Mouse (Mus musculus): ENCODE measurements around the gene Heatr5b. TPM values are rescaled to one million over a fixed set of nuclear protein-coding genes. Genes with fewer than 3 reads are reported as not detected.

Heatr5b gene
- total RNA-seq, 2 experiments from 2014 or later: 52.4 to 52.9 TPM

GRCm38 (mm10) chr17:78772317-78772716, 62.8 kb downstream of the Heatr5b start:
- intact Hi-C loops (cut with DNase I): no loop called here
- DNase-seq (ENCODE audit: low spot score in 2 of 2): no peak

- DNase-seq (ENCODE audit: low spot score in 2 of 2): no peak
- intact Hi-C loops (cut with DNase I): no loop called here
Measured at GRCm38 (mm10) chr17:78770932-78771331, 64.2 kb downstream of the Heatr5b start.

DNA sequence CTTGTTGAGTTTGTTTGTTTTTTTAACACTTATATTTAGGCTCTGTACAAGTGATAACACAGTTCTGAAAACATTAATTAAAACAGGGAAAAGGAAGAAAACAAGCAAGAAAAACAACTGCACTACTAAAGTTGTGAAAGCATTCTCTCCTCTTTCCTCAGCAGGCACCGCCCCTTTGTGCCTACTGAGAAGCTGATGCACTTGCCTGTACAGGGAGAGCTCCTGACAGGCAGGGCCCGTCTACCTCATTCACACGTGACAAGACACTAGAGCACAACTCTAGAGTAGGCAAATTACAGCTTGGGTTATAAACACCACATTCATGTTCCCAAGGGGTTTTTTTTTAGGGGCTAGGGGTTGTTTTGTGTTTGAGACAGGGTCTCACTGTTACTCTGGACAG, 65.8 kb downstream of the Heatr5b start:
- intact Hi-C loops (cut with DNase I): no loop called here

DNA sequence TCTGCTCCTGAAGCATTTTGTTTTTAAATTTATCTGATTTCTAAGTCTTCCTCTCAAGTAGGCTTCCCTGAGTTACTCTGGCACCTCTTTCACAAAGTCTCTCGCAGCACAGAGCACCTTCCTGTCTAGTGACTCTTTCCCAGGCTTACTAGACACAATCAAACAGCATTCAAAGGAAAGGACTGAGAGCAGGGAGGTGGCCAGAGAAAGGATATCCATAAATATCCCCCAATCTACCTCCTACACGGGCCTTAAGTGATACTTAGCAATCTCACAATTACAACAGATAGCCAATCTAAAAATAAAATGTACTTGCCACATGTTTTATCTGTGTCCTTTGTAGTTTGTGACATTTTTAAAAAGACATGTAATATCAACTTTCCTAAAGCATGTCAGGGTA, 66.2 kb downstream of the Heatr5b start:
- intact Hi-C loops (cut with DNase I): no loop called here
- no peak for DNase-seq (ENCODE audit: low spot score in 2 of 2)

More for the DNA sequence above, 65.8 kb downstream of the Heatr5b start:
- no peak for DNase-seq (ENCODE audit: low spot score in 2 of 2)

DNA sequence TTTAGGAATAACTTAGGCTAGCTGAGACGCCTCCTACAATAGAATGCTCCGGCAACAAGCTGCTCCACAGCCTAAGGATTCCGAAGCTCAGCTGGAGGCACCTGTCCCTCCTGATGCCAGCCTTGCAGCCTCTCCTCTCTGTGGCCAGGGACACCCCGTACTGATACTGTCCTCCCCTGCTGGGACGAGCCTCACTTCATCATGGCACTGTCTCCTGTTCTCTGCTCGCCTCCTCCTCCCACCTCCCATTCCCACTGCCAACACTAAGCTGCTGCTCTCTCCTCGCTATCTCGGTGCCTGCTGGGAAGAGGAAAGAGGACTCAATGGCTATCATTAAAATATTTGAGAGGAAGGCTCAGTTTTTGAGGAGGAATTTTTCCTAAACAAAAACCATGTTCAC, 67.6 kb downstream of the Heatr5b start:
- DNase-seq (ENCODE audit: low spot score in 2 of 2): no peak
- intact Hi-C loops (cut with DNase I): no loop called here

- intact Hi-C loops (cut with DNase I): no loop called here
- no peak for DNase-seq (ENCODE audit: low spot score in 2 of 2)
Measured at GRCm38 (mm10) chr17:78766084-78766483, 69.1 kb downstream of the Heatr5b start.

- intact Hi-C loops (cut with DNase I): no loop called here
- no peak for DNase-seq (ENCODE audit: low spot score in 2 of 2)
Measured at GRCm38 (mm10) chr17:78763272-78763671, 71.9 kb downstream of the Heatr5b start.

DNA sequence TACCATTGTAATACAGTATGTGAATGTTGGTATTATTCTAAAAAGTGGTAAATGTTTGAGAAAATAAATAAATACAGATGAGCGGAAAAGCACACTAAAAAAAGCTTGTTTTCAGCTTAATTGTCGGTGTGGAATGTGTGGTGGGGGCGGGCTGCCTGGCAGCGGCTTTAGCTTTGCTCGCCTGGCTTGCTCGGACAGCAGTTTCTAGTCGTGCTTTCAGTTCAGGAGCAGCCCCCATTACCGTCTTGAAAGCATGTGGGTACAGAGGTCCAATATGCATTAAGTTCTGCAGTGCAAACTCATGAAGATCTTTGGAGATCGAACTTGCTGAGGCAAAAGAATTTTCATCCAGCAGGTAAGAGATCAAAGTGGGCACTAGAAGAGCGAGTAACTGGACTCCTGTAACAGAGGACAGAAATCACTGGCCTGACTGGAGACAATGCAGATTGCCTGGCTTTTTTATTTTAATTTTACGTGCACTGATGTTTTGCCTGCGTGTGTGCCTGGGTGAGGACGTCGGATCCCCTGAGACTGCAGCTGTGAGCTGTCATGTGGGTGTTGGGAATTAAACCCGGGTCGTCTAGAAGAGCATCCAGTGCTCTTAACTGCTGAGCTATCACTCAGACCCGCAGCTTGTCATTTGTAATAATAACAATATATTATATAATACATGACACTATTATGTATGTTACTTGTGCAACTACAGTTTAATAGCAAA, 82.1 kb downstream of the Heatr5b start:
- DNase-seq (ENCODE audit: low spot score in 2 of 2): no peak

GRCm38 (mm10) chr17:78752064-78752463, 83.1 kb downstream of the Heatr5b start:
- intact Hi-C loops (cut with DNase I): no loop called here
- no peak for DNase-seq (ENCODE audit: low spot score in 2 of 2)

More for the DNA sequence above, 82.1 kb downstream of the Heatr5b start:
- intact Hi-C loops (cut with DNase I): no loop called here

DNA sequence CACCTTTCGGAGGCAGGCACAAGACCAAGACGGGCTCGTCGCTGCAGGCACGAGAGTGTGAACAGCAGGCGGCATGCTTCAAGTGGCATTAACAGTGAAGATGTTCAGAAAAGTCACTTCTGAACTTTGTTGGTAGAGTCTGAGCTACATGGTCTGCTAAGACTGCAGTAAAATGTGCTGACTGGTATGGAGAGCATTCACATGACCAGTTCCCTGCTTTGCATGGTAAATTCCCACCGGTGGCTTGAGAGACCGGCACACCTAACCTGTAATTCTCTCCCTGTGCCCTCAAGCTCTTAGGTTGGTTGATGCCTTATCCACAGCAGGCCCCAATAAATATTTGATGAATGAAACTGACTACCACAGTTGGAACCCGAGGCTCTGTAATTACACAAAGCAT, 86.7 kb downstream of the Heatr5b start:
- no peak for DNase-seq (ENCODE audit: low spot score in 2 of 2)
- intact Hi-C loops (cut with DNase I): no loop called here

DNA sequence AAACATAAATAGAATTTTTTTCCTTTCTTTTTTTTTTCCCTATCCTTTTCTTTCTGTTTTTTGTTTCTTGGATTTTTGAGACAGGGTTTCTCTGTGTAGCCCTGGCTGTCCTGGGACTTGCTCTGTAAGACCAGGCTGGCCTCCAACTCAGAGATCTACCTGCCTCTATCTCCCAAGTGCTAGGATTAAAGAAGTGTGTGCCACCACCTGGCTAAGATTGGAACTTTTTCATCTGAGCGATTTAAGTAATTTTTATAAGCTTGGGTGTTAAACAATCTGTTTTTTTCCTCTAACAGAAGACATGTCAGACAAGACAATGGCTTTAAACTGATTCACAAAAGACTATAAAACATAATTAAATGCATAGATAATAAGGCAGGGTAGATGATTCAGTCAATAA, 96.7 kb downstream of the Heatr5b start:
- no peak for DNase-seq (ENCODE audit: low spot score in 2 of 2)
- intact Hi-C loops (cut with DNase I): loop anchor here (5.0 kb wide), 2 partner anchors 61 to 136 kb away; no protein-coding TSS in a partner anchor

- no peak for DNase-seq (ENCODE audit: low spot score in 2 of 2)
- intact Hi-C loops (cut with DNase I): loop anchor here (5.0 kb wide), 2 partner anchors 60 to 135 kb away; no protein-coding TSS in a partner anchor
Measured at GRCm38 (mm10) chr17:78737771-78738170, 97.4 kb downstream of the Heatr5b start.

DNA sequence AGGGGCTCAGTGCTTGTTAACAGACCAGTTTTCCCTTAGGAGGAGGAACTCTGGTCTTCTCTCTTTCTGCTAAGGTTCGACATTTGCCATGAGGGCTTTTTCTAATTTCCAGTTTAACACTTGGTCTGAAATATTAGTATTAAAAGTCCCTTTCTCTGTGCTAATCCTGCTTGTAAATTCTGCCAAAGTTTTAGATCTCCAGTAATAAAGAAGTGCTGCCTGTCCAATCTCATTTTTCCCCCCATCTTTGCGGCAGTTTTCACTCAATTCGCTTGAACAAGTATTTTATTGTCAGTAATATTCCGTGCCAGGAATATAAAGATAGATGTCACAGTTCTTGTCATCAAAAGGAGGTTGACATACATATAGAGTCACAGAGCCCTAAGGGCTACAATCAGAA, 98.1 kb downstream of the Heatr5b start, which contains the start of gene Strn:
Gene Strn, minus strand, starts transcription at position 101 of the 400 bp plus-strand sequence.
- no peak for DNase-seq (ENCODE audit: low spot score in 2 of 2)
- intact Hi-C loops (cut with DNase I): loop anchor here (5.0 kb wide), 2 partner anchors 60 to 135 kb away; no protein-coding TSS in a partner anchor

GRCm38 (mm10) chr17:78736473-78736988, 98.6 kb downstream of the Heatr5b start:
- DNase-seq (ENCODE audit: low spot score in 2 of 2): peak; percentile 98
- intact Hi-C loops (cut with DNase I): loop anchor here (5.0 kb wide), 2 partner anchors 59 to 134 kb away; no protein-coding TSS in a partner anchor

GRCm38 (mm10) chr17:78735731-78736472, 99.3 kb downstream of the Heatr5b start:
- peak in 1 of 2 experiments; percentile 17 for DNase-seq (ENCODE audit: low spot score in 2 of 2)
- intact Hi-C loops (cut with DNase I): loop anchor here (5.0 kb wide), 2 partner anchors 59 to 134 kb away; no protein-coding TSS in a partner anchor

GRCm38 (mm10) chr17:78734806-78735205, 100.4 kb downstream of the Heatr5b start:
- intact Hi-C loops (cut with DNase I): loop anchor here (5.0 kb wide), 2 partner anchors 58 to 133 kb away; no protein-coding TSS in a partner anchor
- DNase-seq (ENCODE audit: low spot score in 2 of 2): no peak

DNA sequence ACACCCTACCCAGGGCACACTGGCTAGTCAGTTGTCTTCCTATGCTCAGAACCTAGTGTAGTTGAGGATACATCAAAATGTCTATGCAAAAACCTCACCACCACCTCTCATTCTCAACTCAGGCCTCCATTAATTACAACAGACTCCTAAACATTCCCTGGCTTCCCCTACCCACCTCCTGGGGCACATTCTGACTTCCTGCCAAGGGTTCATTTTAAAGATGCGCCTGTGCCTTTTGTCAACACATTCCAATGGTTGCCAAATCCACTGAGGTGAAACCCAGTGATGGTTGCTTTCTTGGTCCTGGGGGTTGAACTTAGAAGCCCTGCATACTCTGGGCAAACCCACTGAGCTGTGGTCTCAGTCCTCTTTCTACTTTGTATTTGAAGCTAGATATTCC, 103.1 kb downstream of the Heatr5b start:
- DNase-seq (ENCODE audit: low spot score in 2 of 2): no peak
- intact Hi-C loops (cut with DNase I): no loop called here

DNA sequence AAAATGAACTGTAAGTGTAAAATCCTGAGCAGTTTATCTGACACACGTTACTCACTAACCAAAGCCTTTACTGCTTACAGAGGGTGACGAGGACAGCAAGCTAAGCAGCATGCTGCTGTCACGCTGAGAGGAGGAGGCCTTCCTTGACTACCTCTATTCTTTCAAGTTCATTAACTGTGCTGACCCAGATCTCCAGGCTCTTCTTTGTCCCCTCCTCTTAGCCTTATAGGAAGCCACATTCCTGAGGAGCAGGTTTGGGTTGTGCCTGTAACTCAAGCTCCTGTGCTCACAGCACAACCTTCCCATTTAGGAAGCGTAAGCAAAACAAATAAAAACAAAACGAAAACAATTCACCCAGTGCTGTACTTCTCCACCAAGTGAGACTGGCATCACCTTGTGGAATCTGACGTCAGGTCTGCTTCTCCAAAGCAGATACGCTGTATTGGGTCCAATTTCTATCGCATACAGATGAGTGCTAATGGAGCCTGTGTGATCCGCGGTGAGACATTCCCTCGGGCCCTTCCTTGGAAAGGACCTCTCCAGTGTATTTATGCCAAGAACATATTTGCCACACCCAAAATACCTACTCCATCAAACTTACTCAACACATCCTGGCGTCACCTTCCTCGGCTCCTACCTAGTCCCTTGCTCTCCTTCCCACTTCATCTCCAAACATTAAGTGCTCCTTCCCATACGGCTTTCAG, 108.3 kb downstream of the Heatr5b start:
- intact Hi-C loops (cut with DNase I): no loop called here
- no peak for DNase-seq (ENCODE audit: low spot score in 2 of 2)

DNA sequence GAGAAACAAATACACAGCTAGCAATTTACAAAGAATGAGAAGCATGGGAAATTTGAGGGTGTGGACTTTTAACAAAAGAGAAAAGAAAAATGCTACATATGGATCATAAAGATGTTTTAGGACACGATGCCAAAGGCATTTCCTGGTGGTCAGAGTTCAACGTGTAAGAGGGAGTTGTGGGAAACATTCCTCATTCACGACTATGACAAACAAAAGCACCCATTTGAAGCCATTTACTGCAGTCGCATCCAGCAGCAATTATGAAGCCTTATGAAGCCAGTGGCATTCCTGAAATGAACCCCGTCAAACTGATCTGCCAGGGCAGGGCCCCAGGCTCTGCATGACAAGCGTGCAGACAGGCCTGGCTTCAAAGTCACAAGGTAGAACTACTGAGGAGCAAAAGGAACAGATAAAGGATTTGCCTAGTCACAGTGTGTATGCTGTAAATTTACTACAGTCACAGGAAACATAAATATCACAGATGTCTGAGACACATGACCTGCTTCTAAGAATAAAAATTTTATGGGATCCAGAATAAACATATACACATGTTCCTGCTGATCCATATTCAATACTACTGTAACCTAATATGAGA, 110.6 kb downstream of the Heatr5b start:
- DNase-seq (ENCODE audit: low spot score in 2 of 2): no peak
- intact Hi-C loops (cut with DNase I): no loop called here
